Mouse (Mus musculus): ENCODE measurements around the gene Oxa1l. TPM values are rescaled to one million over a fixed set of nuclear protein-coding genes. Genes with fewer than 3 reads are reported as not detected.

Oxa1l gene
- total and polyA plus RNA-seq, 3 experiments, result 43.3 to 143 TPM; not detected in 1

- DNase-seq (ENCODE audit: low read depth, low spot score), result no peak
- no peak overlapping the region for H3K27ac ChIP-seq (ENCODE audit: control insufficient read depth, low read depth, low read length)
- H3K36me3 ChIP-seq (ENCODE audit: control insufficient read depth in 1 of 2, insufficient read depth in 2 of 2, low read length in 2 of 2), result peaks cover 2 to 5% of the 10 kb centered on the region in 2 experiments; a peak in 3 of 4 replicates
- H3K4me3 ChIP-seq (ENCODE audit: control insufficient read depth in 1 of 2, insufficient read depth in 1 of 2, low read depth in 2 of 2, low read length in 2 of 2), result no peak overlapping the region
- TF ChIP-seq KAT2A (conservative IDR thresholded peaks at IDR 0.05; ENCODE audit: low read depth, low read length) (no peak), UBTF (IDR thresholded peaks at IDR 0.05; ENCODE audit: borderline replicate concordance, insufficient read depth, low read depth, low read length) (no peak), MXI1 (IDR thresholded peaks at IDR 0.05; ENCODE audit: low read depth, low read length) (no peak), BHLHE40 (IDR thresholded peaks at IDR 0.05; ENCODE audit: borderline replicate concordance, low read depth, low read length) (no peak), TBP (IDR thresholded peaks at IDR 0.05; ENCODE audit: low read depth, low read length) (no peak), RAD21 (IDR thresholded peaks at IDR 0.05; ENCODE audit: low read depth, low read length) (no peak), E2F4 (IDR thresholded peaks at IDR 0.05; ENCODE audit: borderline replicate concordance, low read depth, low read length) (no peak), MYC (IDR thresholded peaks at IDR 0.05; ENCODE audit: low read depth, low read length) (no peak), POLR2AphosphoS5 (IDR thresholded peaks at IDR 0.05; ENCODE audit: borderline replicate concordance, low read depth, low read length) (no peak), EP300 (IDR thresholded peaks at IDR 0.05; ENCODE audit: low read depth in 1 of 2, low read length in 2 of 2) (no peak), POLR2AphosphoS2 (IDR thresholded peaks at IDR 0.05; ENCODE audit: low read length) (no peak), CHD1 (IDR thresholded peaks at IDR 0.05; ENCODE audit: low read depth, low read length) (no peak), SIN3A (IDR thresholded peaks at IDR 0.05; ENCODE audit: low read length) (no peak), ELF1 (IDR thresholded peaks at IDR 0.05; ENCODE audit: low read depth, low read length) (no peak), JUND (IDR thresholded peaks at IDR 0.05; ENCODE audit: low read depth, low read length) (no peak), USF1 (IDR thresholded peaks at IDR 0.05; ENCODE audit: low read depth, low read length) (no peak), HCFC1 (IDR thresholded peaks at IDR 0.05; ENCODE audit: low read depth, low read length) (no peak), MAFK (IDR thresholded peaks at IDR 0.05; ENCODE audit: borderline replicate concordance, low read depth, low read length) (no peak), ZC3H11A (IDR thresholded peaks at IDR 0.05; ENCODE audit: low read depth, low read length) (no peak), RCOR1 (IDR thresholded peaks at IDR 0.05; ENCODE audit: low read depth, low read length) (no peak)
- peaks cover 0 to 4% of the 10 kb centered on the region in 2 experiments; a peak in 1 of 4 replicates for H3K4me1 ChIP-seq (ENCODE audit: control insufficient read depth in 1 of 2, insufficient read depth in 2 of 2, low read length in 2 of 2)
- H3K9ac ChIP-seq (ENCODE audit: control insufficient read depth, low read depth, low read length, poor library complexity, severe bottlenecking), result no peak overlapping the region
- H3K9me3 ChIP-seq (replicated peaks; ENCODE audit: insufficient read depth, low read length), result no peaks in the 10 kb centered on the region
- no peaks in the 10 kb centered on the region for H3K27me3 ChIP-seq (ENCODE audit: control insufficient read depth in 1 of 2, insufficient read depth in 2 of 2, low read length in 2 of 2)
- peaks cover 16% of the 10 kb centered on the region for H3K79me2 ChIP-seq (ENCODE audit: control insufficient read depth, insufficient read depth, low read length, poor library complexity)
Observed at GRCm38 (mm10) chr14:54363156-54363555, 2.5 kb downstream of the Oxa1l start.

- H3K9me3 ChIP-seq (replicated peaks; ENCODE audit: insufficient read depth, low read length), result no peaks in the 10 kb centered on the region
- TF ChIP-seq MYC (IDR thresholded peaks at IDR 0.05; ENCODE audit: low read depth, low read length), result no peak
- no peak for TF ChIP-seq EP300 (IDR thresholded peaks at IDR 0.05; ENCODE audit: low read depth in 1 of 2, low read length in 2 of 2)
- no peak for TF ChIP-seq ZKSCAN1 (IDR thresholded peaks at IDR 0.05; ENCODE audit: low read depth, low read length)
- 0 out of 4 replicates have a peak, but pooled peaks of 1 of the 2 experiments have one; percentile 30 for TF ChIP-seq POLR2A (IDR thresholded peaks at IDR 0.05; ENCODE audit: control insufficient read depth in 1 of 2, insufficient read depth in 1 of 2, low read depth in 1 of 2, low read length in 2 of 2, poor library complexity in 1 of 2)
- TF ChIP-seq GATA1 (IDR thresholded peaks at IDR 0.05; ENCODE audit: low read depth, low read length), result no peak
- no peak for TF ChIP-seq MYB (IDR thresholded peaks at IDR 0.05; ENCODE audit: low read depth, low read length)
- TF ChIP-seq MAZ (IDR thresholded peaks at IDR 0.05; ENCODE audit: low read depth, low read length), result no peak
- 0 out of 2 replicates have a peak, but pooled peaks have one; percentile 10 for TF ChIP-seq ZNF384 (IDR thresholded peaks at IDR 0.05; ENCODE audit: low read depth, low read length)
- no peak for TF ChIP-seq USF2 (IDR thresholded peaks at IDR 0.05; ENCODE audit: borderline replicate concordance in 1 of 2, insufficient read depth in 1 of 2, low read depth in 1 of 2, low read length in 2 of 2)
- TF ChIP-seq ZC3H11A (IDR thresholded peaks at IDR 0.05; ENCODE audit: low read depth, low read length), result no peak
- TF ChIP-seq JUND (IDR thresholded peaks at IDR 0.05; ENCODE audit: low read depth, low read length), result no peak
- no peak for TF ChIP-seq MEF2A (IDR thresholded peaks at IDR 0.05; ENCODE audit: extremely low read depth, insufficient replicate concordance, low read depth, low read length, poor library complexity, severe bottlenecking)
- peaks cover 5 to 8% of the 10 kb centered on the region in 2 experiments for H3K36me3 ChIP-seq (ENCODE audit: control insufficient read depth in 1 of 2, insufficient read depth in 2 of 2, low read length in 2 of 2)
- H3K9ac ChIP-seq (ENCODE audit: control insufficient read depth, low read depth, low read length, poor library complexity, severe bottlenecking), result no peak overlapping the region
- H3K79me2 ChIP-seq (ENCODE audit: control insufficient read depth, insufficient read depth, low read length, poor library complexity), result peaks cover 16% of the 10 kb centered on the region
- DNase-seq (ENCODE audit: low read depth, low spot score), result no peak
- no peak overlapping the region for H3K4me3 ChIP-seq (ENCODE audit: control insufficient read depth in 1 of 2, insufficient read depth in 1 of 2, low read depth in 2 of 2, low read length in 2 of 2)
- no peak overlapping the region for H3K27ac ChIP-seq (ENCODE audit: control insufficient read depth, low read depth, low read length)
- peaks cover 0 to 4% of the 10 kb centered on the region in 2 experiments; a peak in 1 of 4 replicates for H3K4me1 ChIP-seq (ENCODE audit: control insufficient read depth in 1 of 2, insufficient read depth in 2 of 2, low read length in 2 of 2)
- H3K27me3 ChIP-seq (ENCODE audit: control insufficient read depth in 1 of 2, insufficient read depth in 2 of 2, low read length in 2 of 2), result no peaks in the 10 kb centered on the region
Observed at GRCm38 (mm10) chr14:54365026-54365645, 4.5 kb downstream of the Oxa1l start.
